Mouse (Mus musculus) CH12.LX (cell line): Measurements from ENCODE around the gene U2surp. TPM values are rescaled to one million over a fixed set of nuclear protein-coding genes. Genes with fewer than 3 reads are reported as not detected.

Experiments
- DNase-seq: peaks from one replicate; pipeline ENCODE4 v3.0.0-alpha.2; 2013; ENCODE audit errors: extremely low read depth
- H3K27ac ChIP-seq: 2 replicates; pipeline ENCODE4 v1.5.1; 2012; ENCODE audit warnings: low read depth, mild to moderate bottlenecking, control low read depth, moderate library complexity; ENCODE audit not compliant: insufficient read depth
- H3K27me3 ChIP-seq: replicated peaks from 2 replicates; pipeline ENCODE3; 2012; ENCODE audit warnings: inconsistent platforms
- H3K36me3 ChIP-seq, 2 experiments: replicated peaks in 1 of 2; 2 replicates each; pipeline versions ENCODE3 to v1.6.1; 2012; ENCODE audit warnings: inconsistent platforms in 1 of 2, low read length in 1 of 2, mild to moderate bottlenecking in 1 of 2, mixed read lengths in 1 of 2, moderate library complexity in 1 of 2; ENCODE audit not compliant: control insufficient read depth in 1 of 2, insufficient read depth in 1 of 2
- H3K4me1 ChIP-seq, 2 experiments: 2 replicates each; pipeline ENCODE4 v1.6.1; 2012; ENCODE audit warnings: inconsistent platforms in 1 of 2, moderate library complexity in 1 of 2; ENCODE audit not compliant: insufficient read depth in 2 of 2, control insufficient read depth in 1 of 2
- H3K4me2 ChIP-seq: 2 replicates; pipeline ENCODE4 v1.6.1; 2012; ENCODE audit warnings: low read depth, mild to moderate bottlenecking, control low read depth; ENCODE audit not compliant: poor library complexity, insufficient read depth, severe bottlenecking
- H3K4me3 ChIP-seq, 3 experiments: fragments of 150-350 bp in 1 of 3; sonication (generic) in 1 of 3; replicated peaks in 1 of 3; 2 replicates each; pipeline versions ENCODE3 to v1.5.1; 2011 to 2012; ENCODE audit warnings: low read depth in 2 of 3, low read length in 2 of 3, mild to moderate bottlenecking in 2 of 3, moderate library complexity in 2 of 3, control low read depth in 1 of 3, improper control_type of control experiment in 1 of 3, inconsistent platforms in 1 of 3, mixed read lengths in 1 of 3; ENCODE audit not compliant: poor library complexity in 1 of 3
- H3K79me2 ChIP-seq: replicated peaks from 2 replicates; pipeline ENCODE4 v1.6.1; 2012; ENCODE audit warnings: mild to moderate bottlenecking, moderate library complexity; ENCODE audit not compliant: control insufficient read depth, poor library complexity, insufficient read depth, severe bottlenecking; ENCODE audit errors: extremely low read depth
- H3K9ac ChIP-seq: 2 replicates; pipeline ENCODE4 v1.6.1; 2012; ENCODE audit warnings: low read depth, mild to moderate bottlenecking, control low read depth, moderate library complexity; ENCODE audit not compliant: insufficient read depth
- H3K9me3 ChIP-seq: replicated peaks from 2 replicates; pipeline ENCODE3; 2012; ENCODE audit warnings: low read length, inconsistent platforms, mixed read lengths
- BHLHE40 ChIP-seq: IDR thresholded peaks from 2 replicates; pipeline ENCODE4 v1.6.1; 2011; ENCODE audit warnings: mild to moderate bottlenecking, low read depth, low read length, improper control_type of control experiment
- CHD2 ChIP-seq: IDR thresholded peaks from 2 replicates; pipeline ENCODE4 v1.6.1; 2011; ENCODE audit warnings: low read length, improper control_type of control experiment
- CTCF ChIP-seq, 2 experiments: IDR thresholded peaks in 1 of 2; conservative IDR thresholded peaks in 1 of 2; 2 replicates each; pipeline ENCODE4 v1.5.1; 2011 to 2012; ENCODE audit warnings: low read depth in 2 of 2, low read length in 2 of 2, improper control_type of control experiment in 1 of 2, inconsistent platforms in 1 of 2, mild to moderate bottlenecking in 1 of 2, moderate library complexity in 1 of 2
- E2F4 ChIP-seq: IDR thresholded peaks from 2 replicates; pipeline ENCODE4 v1.6.1; 2011; ENCODE audit warnings: low read depth, low read length, improper control_type of control experiment; ENCODE audit not compliant: insufficient replicate concordance
- EP300 ChIP-seq: IDR thresholded peaks from 2 replicates; pipeline ENCODE4 v1.6.1; 2011; ENCODE audit warnings: low read length, improper control_type of control experiment
- ETS1 ChIP-seq: conservative IDR thresholded peaks from 2 replicates; pipeline ENCODE4 v1.6.1; 2012; ENCODE audit warnings: low read depth, mild to moderate bottlenecking, inconsistent platforms, low read length, improper control_type of control experiment, moderate library complexity
- GABPA ChIP-seq: IDR thresholded peaks from 2 replicates; pipeline ENCODE4 v1.6.1; 2012; ENCODE audit warnings: low read depth, low read length, improper control_type of control experiment, inconsistent platforms; ENCODE audit not compliant: insufficient replicate concordance
- HCFC1 ChIP-seq: IDR thresholded peaks from 2 replicates; pipeline ENCODE4 v1.6.1; 2012; ENCODE audit warnings: low read depth, mild to moderate bottlenecking, inconsistent platforms, low read length, improper control_type of control experiment
- IRF4 ChIP-seq: IDR thresholded peaks from 2 replicates; pipeline ENCODE4 v1.6.1; 2014; ENCODE audit warnings: low read depth, mild to moderate bottlenecking, inconsistent platforms, low read length, improper control_type of control experiment
- JUN ChIP-seq: IDR thresholded peaks from 2 replicates; pipeline ENCODE4 v1.6.1; 2011; ENCODE audit warnings: low read depth, mild to moderate bottlenecking, low read length, improper control_type of control experiment, moderate library complexity; ENCODE audit not compliant: insufficient read depth
- JUND ChIP-seq: conservative IDR thresholded peaks from 2 replicates; pipeline ENCODE4 v1.6.1; 2011; ENCODE audit warnings: low read depth, low read length, improper control_type of control experiment
- MAFK ChIP-seq: IDR thresholded peaks from 2 replicates; pipeline ENCODE4 v1.6.1; 2011; ENCODE audit warnings: low read length, improper control_type of control experiment; ENCODE audit not compliant: insufficient replicate concordance
- MXI1 ChIP-seq: IDR thresholded peaks from 2 replicates; pipeline ENCODE4 v1.6.1; 2011; ENCODE audit warnings: mild to moderate bottlenecking, low read depth, low read length, improper control_type of control experiment
- MYC ChIP-seq: IDR thresholded peaks from 2 replicates; pipeline ENCODE4 v1.6.1; 2011; ENCODE audit warnings: low read depth, mild to moderate bottlenecking, improper control_type of control experiment, low read length
- NRF1 ChIP-seq: IDR thresholded peaks from 2 replicates; pipeline ENCODE4 v1.6.1; 2014; ENCODE audit warnings: low read depth, mild to moderate bottlenecking, inconsistent platforms, low read length, improper control_type of control experiment, moderate library complexity
- PAX5 ChIP-seq: IDR thresholded peaks from 2 replicates; pipeline ENCODE4 v1.6.1; 2012; ENCODE audit warnings: low read length, inconsistent platforms, mixed read lengths
- RAD21 ChIP-seq: IDR thresholded peaks from 2 replicates; pipeline ENCODE4 v1.6.1; 2011; ENCODE audit warnings: low read depth, mild to moderate bottlenecking, low read length, improper control_type of control experiment, moderate library complexity
- RCOR1 ChIP-seq: conservative IDR thresholded peaks from 2 replicates; pipeline ENCODE4 v1.6.1; 2012; ENCODE audit warnings: low read depth, mild to moderate bottlenecking, inconsistent platforms, low read length, improper control_type of control experiment
- SIN3A ChIP-seq: IDR thresholded peaks from 2 replicates; pipeline ENCODE4 v1.6.1; 2012; ENCODE audit warnings: low read length, improper control_type of control experiment, inconsistent platforms
- SMC3 ChIP-seq: IDR thresholded peaks from 2 replicates; pipeline ENCODE4 v1.6.1; 2011; ENCODE audit warnings: low read depth, low read length, improper control_type of control experiment
- TBP ChIP-seq: conservative IDR thresholded peaks from 2 replicates; pipeline ENCODE4 v1.6.1; 2011; ENCODE audit warnings: low read depth, low read length, improper control_type of control experiment
- TCF12 ChIP-seq: IDR thresholded peaks from 2 replicates; pipeline ENCODE4 v1.6.1; 2014; ENCODE audit warnings: low read depth, mild to moderate bottlenecking, inconsistent platforms, low read length, improper control_type of control experiment
- USF1 ChIP-seq: IDR thresholded peaks from 2 replicates; pipeline ENCODE4 v1.6.1; 2014; ENCODE audit warnings: low read depth, mild to moderate bottlenecking, inconsistent platforms, low read length, improper control_type of control experiment
- USF2 ChIP-seq: conservative IDR thresholded peaks from 2 replicates; pipeline ENCODE4 v1.6.1; 2011; ENCODE audit warnings: low read depth, low read length, improper control_type of control experiment
- dilution Hi-C: fragments of 300-500 bp; cut with MboI; formaldehyde crosslinking; loops from 2 replicates; pipeline ENCODE4 v1.14.3; 2020; ENCODE audit warnings: low sequenced_read_pairs; ENCODE audit not compliant: extremely low pct_unique_long_range_greater_than_20kb, extremely low pct_ligation_motif_present
- in situ Hi-C: fragments of 300-500 bp; cut with MboI; formaldehyde crosslinking; loops from 3 replicates; pipeline ENCODE4 v1.14.3; 2019; ENCODE audit warnings: low sequenced_read_pairs, low pct_ligation_motif_present, low pct_unique_long_range_greater_than_20kb, mixed read lengths
- polyA plus RNA-seq: library from polyadenylated mRNA; unstranded; fragments of >175 nt; gene quantifications from 2 replicates; pipeline ENCODE4 v1.2.1, GENCODE M21; 2012; ENCODE audit warnings: low read depth; ENCODE audit not compliant: insufficient read length
- total RNA-seq, 2 experiments: library from RNA; depleted of rRNA; stranded (reverse); fragments of 300-350 nt in 1 of 2; fragments of >200 nt in 1 of 2; gene quantifications; 2 replicates each; pipeline ENCODE4 v1.2.3; 2012 to 2014

Gene U2surp
- total and polyA plus RNA-seq, 3 experiments = 46.5 to 103 (median 87.7) TPM

DNA sequence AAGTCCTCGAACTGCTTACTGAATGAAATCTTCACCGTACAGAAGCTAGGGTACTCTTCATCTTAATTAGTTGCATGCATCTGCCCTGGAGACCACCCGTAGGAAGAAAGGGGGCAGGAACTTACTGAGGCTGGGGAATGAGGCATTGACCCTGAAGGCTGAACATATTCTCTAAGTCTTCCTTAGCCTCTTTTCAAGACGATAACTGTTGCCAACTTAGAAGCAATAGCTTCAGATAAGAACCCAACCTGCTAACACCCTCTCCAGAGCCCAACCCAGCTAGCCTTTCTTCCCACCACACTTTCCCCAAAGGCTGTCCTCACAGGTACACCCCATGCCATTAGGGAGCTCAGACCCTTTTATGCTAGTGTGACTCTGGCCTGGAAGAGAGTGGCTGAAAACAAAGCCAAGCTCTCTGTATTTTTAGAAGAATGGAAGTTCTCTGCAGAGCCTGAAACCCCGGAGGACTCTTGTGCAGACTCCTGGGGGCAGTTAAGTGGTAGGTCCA lies 43.5 kb upstream of the U2surp start:
- Histone ChIP-seq H3K36me3 (no peaks in the 10 kb centered on the region), H3K79me2 (no peaks in the 10 kb centered on the region), H3K27me3 (no peaks in the 10 kb centered on the region), H3K4me3 (no peak overlapping the region), H3K4me2 (no peak overlapping the region), H3K9me3 (peaks cover 10% of the 10 kb centered on the region), H3K4me1 (peaks cover 0 to 6% of the 10 kb centered on the region in 2 experiments; a peak in 1 of 4 replicates), H3K27ac (no peak overlapping the region), H3K9ac (no peak overlapping the region)
- TF ChIP-seq CHD2 (no peak), ETS1 (no peak), BHLHE40 (no peak), CTCF (conservative IDR thresholded peaks at IDR 0.05 in 1 of 2, IDR thresholded peaks at IDR 0.05 in 1 of 2; ENCODE audit: low read depth in 2 of 2, low read length in 2 of 2) (no peak), USF1 (no peak), MYC (no peak), JUN (no peak), SMC3 (no peak), NRF1 (no peak), MAFK (no peak), HCFC1 (no peak), RCOR1 (no peak), GABPA (no peak), MXI1 (no peak), TBP (no peak), TCF12 (no peak), IRF4 (no peak), PAX5 (no peak), EP300 (no peak)
- dilution Hi-C loops (no loop called here), in situ Hi-C loops (no loop called here)
- no peak for DNase-seq

DNA sequence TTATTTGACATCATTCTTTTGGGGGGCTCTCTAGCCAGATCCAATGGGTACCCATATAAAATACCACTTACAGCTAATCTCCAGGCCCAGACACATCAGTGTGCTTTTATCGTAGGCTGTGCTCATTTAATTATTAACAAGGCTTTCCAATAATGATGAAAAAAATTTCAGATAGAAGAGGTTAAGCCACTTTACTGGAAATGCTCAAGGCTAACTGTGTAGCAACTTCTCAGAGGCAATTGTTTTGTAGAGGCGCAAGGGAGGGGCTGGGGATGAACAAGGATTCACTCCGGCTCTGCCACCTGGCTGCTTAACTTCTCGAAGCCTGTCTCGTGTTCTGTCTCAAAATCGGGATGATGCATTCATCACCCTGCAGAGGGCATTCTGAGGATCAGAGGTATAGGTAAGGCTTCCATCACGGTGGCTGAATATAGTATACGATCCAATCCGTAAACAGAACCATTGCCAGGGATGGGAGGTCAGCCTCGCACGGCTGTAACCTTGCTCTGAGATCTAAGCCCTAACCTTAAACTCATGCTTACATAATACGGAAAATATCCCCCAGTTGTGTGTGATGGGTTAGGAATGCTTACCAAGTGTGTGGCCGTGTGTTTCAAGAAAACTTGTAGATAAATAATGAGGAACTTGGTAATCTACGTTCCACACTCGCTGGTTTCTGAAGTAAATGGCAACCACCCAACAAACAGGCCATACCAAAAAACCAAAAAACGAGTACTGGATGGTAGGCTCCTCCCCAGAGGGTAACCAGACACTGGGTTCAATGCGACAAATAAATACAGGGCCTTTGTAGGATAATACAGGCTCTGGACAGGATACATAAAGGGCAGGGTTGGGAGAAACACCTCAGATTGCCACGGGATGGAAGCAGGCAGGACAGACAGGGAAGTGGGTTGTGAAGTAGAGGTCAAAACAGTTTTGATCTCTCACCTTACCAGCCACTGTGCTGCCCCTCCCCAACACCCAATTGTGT lies 42.7 kb upstream of the U2surp start:
- H3K27ac ChIP-seq = no peak overlapping the region
- no peaks in the 10 kb centered on the region for H3K27me3 ChIP-seq
- H3K36me3 ChIP-seq = no peaks in the 10 kb centered on the region
- no peak overlapping the region for H3K4me2 ChIP-seq
- H3K9ac ChIP-seq = no peak overlapping the region
- peaks cover 5% of the 10 kb centered on the region for H3K9me3 ChIP-seq
- H3K4me3 ChIP-seq = no peak overlapping the region
- TF ChIP-seq MYC (no peak), E2F4 (no peak), JUND (no peak), SMC3 (no peak), TBP (no peak), RAD21 (no peak), SIN3A (no peak), USF2 (no peak), ETS1 (no peak), NRF1 (no peak), GABPA (no peak)
- peaks cover 0 to 6% of the 10 kb centered on the region in 2 experiments; a peak in 2 of 4 replicates for H3K4me1 ChIP-seq
- H3K79me2 ChIP-seq = no peaks in the 10 kb centered on the region
- dilution Hi-C loops = no loop called here
- in situ Hi-C loops = no loop called here
- DNase-seq = no peak
